Mouse (Mus musculus) ES-Bruce4 (cell line): Measurements from ENCODE around the gene A930002H24Rik. TPM values are rescaled to one million over a fixed set of nuclear protein-coding genes. Genes with fewer than 3 reads are reported as not detected.
"Not testable (repeated sequence)": the region's sequence is repeated elsewhere in the genome, so short reads cannot be mapped to it uniquely, and the experiment has no call there.

ENCODE experiments used
- H3K27ac ChIP-seq: 2 replicates; pipeline ENCODE4 v1.5.1; 2012; ENCODE audit warnings: low read length, inconsistent platforms; ENCODE audit not compliant: insufficient read depth
- H3K27me3 ChIP-seq: 2 replicates; pipeline ENCODE4 v1.6.1; 2012; ENCODE audit warnings: mild to moderate bottlenecking, low read length, inconsistent platforms; ENCODE audit not compliant: control insufficient read depth, poor library complexity, insufficient read depth, severe bottlenecking
- H3K36me3 ChIP-seq: 2 replicates; pipeline ENCODE4 v1.6.1; 2012; ENCODE audit warnings: inconsistent platforms, mild to moderate bottlenecking, low read length, moderate library complexity; ENCODE audit not compliant: control insufficient read depth, poor library complexity, insufficient read depth, severe bottlenecking
- H3K4me1 ChIP-seq: one replicate; pipeline ENCODE4 v1.8.1; 2011; ENCODE audit warnings: low read length; ENCODE audit not compliant: control insufficient read depth, insufficient read depth
- H3K4me3 ChIP-seq: 2 replicates; pipeline ENCODE4 v1.5.1; 2011; ENCODE audit warnings: low read depth, mild to moderate bottlenecking, low read length
- H3K9ac ChIP-seq: 2 replicates; pipeline ENCODE4 v1.6.1; 2012; ENCODE audit warnings: low read depth, mild to moderate bottlenecking, inconsistent platforms; ENCODE audit not compliant: poor library complexity, severe bottlenecking
- H3K9me3 ChIP-seq: replicated peaks from 2 replicates; pipeline ENCODE4 v1.6.1; 2012; ENCODE audit warnings: mild to moderate bottlenecking, low read length, inconsistent platforms; ENCODE audit not compliant: control insufficient read depth, poor library complexity, insufficient read depth, severe bottlenecking
- CTCF ChIP-seq: IDR thresholded peaks from one replicate; pipeline ENCODE4 v1.8.1; 2011; ENCODE audit warnings: low read depth, low read length
- EP300 ChIP-seq: IDR thresholded peaks from 2 replicates; pipeline ENCODE4 v1.6.1; 2011; ENCODE audit warnings: low read depth, low read length; ENCODE audit not compliant: insufficient read depth
- POLR2A ChIP-seq: IDR thresholded peaks from one replicate; pipeline ENCODE4 v1.8.1; 2011; ENCODE audit warnings: low read length; ENCODE audit not compliant: insufficient read depth
- polyA plus RNA-seq: library from polyadenylated mRNA; stranded (reverse); fragments of >200 nt; gene quantifications from 2 replicates; pipeline ENCODE4 v1.2.4, GENCODE M21; 2011; ENCODE audit warnings: low read depth; ENCODE audit not compliant: missing spikeins, insufficient read depth, insufficient read length

The A930002H24Rik gene
- polyA plus RNA-seq, 1 experiment = not detected

- Histone ChIP-seq H3K4me1 (no peaks in the 10 kb centered on the region), H3K9ac (no peak overlapping the region), H3K4me3 (no peak overlapping the region), H3K27me3 (no peaks in the 10 kb centered on the region; the same call in 1 of the 2 replicates), H3K36me3 (no peaks in the 10 kb centered on the region), H3K27ac (no peak overlapping the region), H3K9me3 (no peaks in the 10 kb centered on the region)
- TF ChIP-seq CTCF (no peak), POLR2A (no peak), EP300 (no peak)
Measured at GRCm38 (mm10) chr17:63860988-63861387, 2.6 kb downstream of the A930002H24Rik start.

- TF ChIP-seq CTCF (no peak), EP300 (no peak), POLR2A (no peak)
- Histone ChIP-seq H3K27ac (no peak overlapping the region), H3K36me3 (no peaks in the 10 kb centered on the region), H3K4me1 (no peaks in the 10 kb centered on the region), H3K4me3 (no peak overlapping the region), H3K9ac (no peak overlapping the region), H3K9me3 (no peaks in the 10 kb centered on the region), H3K27me3 (no peaks in the 10 kb centered on the region)
Measured at GRCm38 (mm10) chr17:63857023-63857544, 6.5 kb downstream of the A930002H24Rik start.

GRCm38 (mm10) chr17:63850016-63850415 lies 13.6 kb downstream of the A930002H24Rik start:
- no peak overlapping the region for H3K4me3 ChIP-seq
- no peak overlapping the region for H3K27ac ChIP-seq

GRCm38 (mm10) chr17:63849566-63849965 lies 14.0 kb downstream of the A930002H24Rik start:
- H3K36me3 ChIP-seq = no peaks in the 10 kb centered on the region
- peak overlapping the region; percentile 56 for H3K9ac ChIP-seq
- H3K4me3 ChIP-seq = peak overlapping the region; percentile 73
- no peaks in the 10 kb centered on the region for H3K9me3 ChIP-seq
- no peaks in the 10 kb centered on the region for H3K4me1 ChIP-seq
- TF ChIP-seq CTCF (no peak), POLR2A (peak; percentile 74), EP300 (peak; percentile 64; the same call in 1 of the 2 replicates)
- H3K27ac ChIP-seq = no peak overlapping the region
- H3K27me3 ChIP-seq = no peaks in the 10 kb centered on the region

More at GRCm38 (mm10) chr17:63850016-63850415, 13.6 kb downstream of the A930002H24Rik start:
- H3K27me3 ChIP-seq = no peaks in the 10 kb centered on the region
- H3K9me3 ChIP-seq = no peaks in the 10 kb centered on the region
- no peak for TF ChIP-seq EP300
- no peak for TF ChIP-seq POLR2A
- TF ChIP-seq CTCF = no peak
- no peaks in the 10 kb centered on the region for H3K4me1 ChIP-seq
- no peaks in the 10 kb centered on the region for H3K36me3 ChIP-seq
- no peak overlapping the region for H3K9ac ChIP-seq

GRCm38 (mm10) chr17:63849151-63849550 lies 14.4 kb downstream of the A930002H24Rik start:
- no peak overlapping the region for H3K27ac ChIP-seq
- peak overlapping the region; percentile 56 for H3K9ac ChIP-seq
- no peaks in the 10 kb centered on the region for H3K36me3 ChIP-seq
- no peaks in the 10 kb centered on the region for H3K4me1 ChIP-seq
- H3K9me3 ChIP-seq = no peaks in the 10 kb centered on the region
- TF ChIP-seq CTCF = no peak
- TF ChIP-seq POLR2A = no peak
- no peak for TF ChIP-seq EP300
- peak overlapping the region; percentile 73 for H3K4me3 ChIP-seq
- H3K27me3 ChIP-seq = no peaks in the 10 kb centered on the region

GRCm38 (mm10) chr17:63845766-63846165 lies 17.8 kb downstream of the A930002H24Rik start:
- not testable (repeated sequence) for H3K4me1 ChIP-seq, H3K4me3 ChIP-seq, H3K9me3 ChIP-seq, H3K36me3 ChIP-seq, H3K27me3 ChIP-seq, H3K27ac ChIP-seq, H3K9ac ChIP-seq
